Mouse (Mus musculus) forebrain, postnatal 0 days (tissue): ENCODE measurements at regions not wholly inside any gene's neighbourhood (a gene's known extent, or its start where the extent isn't known, plus 50 kb on each side); places are given as distances from the start of the nearest gene placed in this dataset.
A peak's percentile ranks its signal among the peaks of the same experiment; 100 is the strongest.

Experiments
- ATAC-seq: fragments of 200-750 bp; cut with Nextera tagmentation; 2 replicates; pipeline ENCODE4 v1.8.0; 2017; ENCODE audit warnings: mild to moderate bottlenecking, moderate library complexity
- DNase-seq: peaks from one replicate; pipeline ENCODE4 v3.0.0-alpha.2; 2015
- H3K27ac ChIP-seq: fragments of 300-500 bp; sonication (generic); 2 replicates; pipeline ENCODE4 v1.5.1; 2014; ENCODE audit warnings: low read depth, mild to moderate bottlenecking, antibody characterized with exemption, low read length, moderate library complexity, mixed read lengths
- H3K27me3 ChIP-seq: fragments of 300-500 bp; sonication (generic); 2 replicates; pipeline ENCODE4 v1.6.1; 2014; ENCODE audit warnings: mild to moderate bottlenecking, low read length, mixed read lengths; ENCODE audit not compliant: insufficient read depth
- H3K36me3 ChIP-seq: fragments of 300-500 bp; sonication (generic); 2 replicates; pipeline ENCODE4 v1.6.1; 2014; ENCODE audit warnings: mild to moderate bottlenecking, moderate library complexity; ENCODE audit not compliant: insufficient read depth
- H3K4me1 ChIP-seq: fragments of 300-500 bp; sonication (generic); 2 replicates; pipeline ENCODE4 v1.6.1; 2014; ENCODE audit warnings: antibody characterized with exemption; ENCODE audit not compliant: insufficient read depth
- H3K4me2 ChIP-seq: fragments of 300-500 bp; sonication (generic); 2 replicates; pipeline ENCODE4 v1.6.1; 2014; ENCODE audit warnings: low read depth, mild to moderate bottlenecking, moderate library complexity
- H3K4me3 ChIP-seq: fragments of 300-500 bp; sonication (generic); 2 replicates; pipeline ENCODE4 v1.5.1; 2014; ENCODE audit warnings: low read depth, low read length, mixed read lengths
- H3K9ac ChIP-seq: fragments of 300-500 bp; sonication (generic); 2 replicates; pipeline ENCODE4 v1.6.1; 2014; ENCODE audit warnings: mild to moderate bottlenecking
- H3K9me3 ChIP-seq: fragments of 300-500 bp; sonication (generic); 2 replicates; pipeline ENCODE4 v1.6.1; 2016; ENCODE audit warnings: low read length
- CTCF ChIP-seq: sonication (generic); IDR thresholded peaks from 2 replicates; pipeline ENCODE4 v1.5.1; 2016; ENCODE audit warnings: antibody characterized with exemption, control low read depth, low read depth
- WGBS: fragments of 180-500 bp; shearing (Covaris S2); extraction: QIAGEN DNeasy Blood & Tissue Kit; methylation state at CpG from one replicate; pipeline ENCODE4 v1.1.7; 2014; 5-methylcytosine and 5-hydroxymethylcytosine counted together

GRCm38 (mm10) chr3:120811901-120812300, 359.6 kb downstream of the Rwdd3 start:
- no peak for ATAC-seq
- no peak overlapping the region for H3K4me2 ChIP-seq
- no peaks in the 10 kb centered on the region for H3K27me3 ChIP-seq
- no peak overlapping the region for H3K4me3 ChIP-seq
- H3K27ac ChIP-seq, result no peak overlapping the region
- 39% methylated on average over 2 of the region's 2 CpGs for WGBS
- H3K9ac ChIP-seq, result no peak overlapping the region
- H3K4me1 ChIP-seq, result no peaks in the 10 kb centered on the region
- DNase-seq, result no peak
- no peaks in the 10 kb centered on the region for H3K9me3 ChIP-seq
- H3K36me3 ChIP-seq, result no peaks in the 10 kb centered on the region
- no peak for TF ChIP-seq CTCF

- H3K27ac ChIP-seq, result no peak overlapping the region
- no peak overlapping the region for H3K4me2 ChIP-seq
- H3K9me3 ChIP-seq, result no peaks in the 10 kb centered on the region
- H3K36me3 ChIP-seq, result no peaks in the 10 kb centered on the region
- no peak overlapping the region for H3K9ac ChIP-seq
- no peak for DNase-seq
- no peak overlapping the region for H3K4me3 ChIP-seq
- 44% methylated on average over 5 of the region's 5 CpGs for WGBS
- H3K27me3 ChIP-seq, result no peaks in the 10 kb centered on the region
- TF ChIP-seq CTCF, result no peak
- no peaks in the 10 kb centered on the region for H3K4me1 ChIP-seq
- ATAC-seq, result no peak
Observed at GRCm38 (mm10) chr3:120810527-120810926, 361.0 kb downstream of the Rwdd3 start.

GRCm38 (mm10) chr3:120810048-120810447, 361.4 kb downstream of the Rwdd3 start:
- no peak for ATAC-seq

GRCm38 (mm10) chr3:120786659-120787058, 384.8 kb downstream of the Rwdd3 start:
- DNase-seq, result peak; percentile 35
- 66% methylated on average over 9 of the region's 9 CpGs for WGBS
- H3K9ac ChIP-seq, result no peak overlapping the region

More at GRCm38 (mm10) chr3:120810048-120810447, 361.4 kb downstream of the Rwdd3 start:
- Histone ChIP-seq H3K9ac (no peak overlapping the region), H3K9me3 (no peaks in the 10 kb centered on the region), H3K4me1 (no peaks in the 10 kb centered on the region), H3K36me3 (no peaks in the 10 kb centered on the region), H3K4me3 (no peak overlapping the region), H3K27me3 (no peaks in the 10 kb centered on the region), H3K27ac (no peak overlapping the region), H3K4me2 (no peak overlapping the region)
- WGBS, result 64% methylated on average over 6 of the region's 6 CpGs
- TF ChIP-seq CTCF, result no peak
- DNase-seq, result no peak

GRCm38 (mm10) chr3:120781486-120781885, 390.0 kb downstream of the Rwdd3 start:
- Histone ChIP-seq H3K27ac (no peak overlapping the region), H3K9me3 (no peaks in the 10 kb centered on the region), H3K9ac (no peak overlapping the region), H3K4me1 (no peaks in the 10 kb centered on the region), H3K4me2 (no peak overlapping the region), H3K36me3 (no peaks in the 10 kb centered on the region), H3K27me3 (no peaks in the 10 kb centered on the region), H3K4me3 (no peak overlapping the region)
- TF ChIP-seq CTCF, result no peak
- ATAC-seq (no peak), DNase-seq (no peak)
- 57% methylated on average over 6 of the region's 6 CpGs for WGBS

More at GRCm38 (mm10) chr3:120786659-120787058, 384.8 kb downstream of the Rwdd3 start:
- H3K4me3 ChIP-seq, result no peak overlapping the region
- TF ChIP-seq CTCF, result no peak
- no peaks in the 10 kb centered on the region for H3K9me3 ChIP-seq
- ATAC-seq, result no peak
- H3K27ac ChIP-seq, result no peak overlapping the region
- no peak overlapping the region for H3K4me2 ChIP-seq
- H3K36me3 ChIP-seq, result no peaks in the 10 kb centered on the region
- no peaks in the 10 kb centered on the region for H3K27me3 ChIP-seq
- H3K4me1 ChIP-seq, result no peaks in the 10 kb centered on the region; the same call in 1 of the 2 replicates

GRCm38 (mm10) chr3:120779091-120779490, 392.4 kb downstream of the Rwdd3 start:
- DNase-seq (no peak), ATAC-seq (peak; percentile 67)
- no peak overlapping the region for H3K4me2 ChIP-seq
- H3K4me3 ChIP-seq, result no peak overlapping the region
- no peak overlapping the region for H3K9ac ChIP-seq
- H3K4me1 ChIP-seq, result no peaks in the 10 kb centered on the region
- peak; percentile 29; the same call in 1 of the 2 replicates for TF ChIP-seq CTCF
- H3K9me3 ChIP-seq, result no peaks in the 10 kb centered on the region
- no peaks in the 10 kb centered on the region for H3K27me3 ChIP-seq
- no peak overlapping the region for H3K27ac ChIP-seq
- H3K36me3 ChIP-seq, result no peaks in the 10 kb centered on the region

GRCm38 (mm10) chr3:120774951-120775350, 396.5 kb downstream of the Rwdd3 start:
- ATAC-seq, result no peak
- no peak overlapping the region for H3K4me3 ChIP-seq
- no peak for TF ChIP-seq CTCF
- H3K27me3 ChIP-seq, result no peaks in the 10 kb centered on the region
- WGBS, result 88% methylated on average over 6 of the region's 6 CpGs
- H3K9ac ChIP-seq, result no peak overlapping the region
- H3K36me3 ChIP-seq, result no peaks in the 10 kb centered on the region
- no peaks in the 10 kb centered on the region for H3K9me3 ChIP-seq
- H3K4me2 ChIP-seq, result no peak overlapping the region
- no peak overlapping the region for H3K27ac ChIP-seq
- H3K4me1 ChIP-seq, result no peaks in the 10 kb centered on the region
- no peak for DNase-seq

GRCm38 (mm10) chr3:120761681-120762080, 409.8 kb downstream of the Rwdd3 start:
- H3K27ac ChIP-seq, result no peak overlapping the region
- H3K27me3 ChIP-seq, result no peaks in the 10 kb centered on the region
- WGBS, result 35% methylated on average over 4 of the region's 4 CpGs
- peak; percentile 17 for DNase-seq
- no peak for ATAC-seq
- H3K9ac ChIP-seq, result no peak overlapping the region
- H3K4me3 ChIP-seq, result no peak overlapping the region
- H3K9me3 ChIP-seq, result no peaks in the 10 kb centered on the region
- no peak for TF ChIP-seq CTCF
- H3K4me2 ChIP-seq, result no peak overlapping the region
- no peaks in the 10 kb centered on the region for H3K36me3 ChIP-seq
- no peaks in the 10 kb centered on the region for H3K4me1 ChIP-seq
